Mouse (Mus musculus) granulocyte monocyte progenitor cell, adult 5-6 weeks (primary cell): ENCODE results near the gene Matk. TPM values are rescaled to one million over a fixed set of nuclear protein-coding genes. Genes with fewer than 3 reads are reported as not detected.

Experiments
- ATAC-seq: replicated peaks from 2 replicates; pipeline ENCODE4 v1.8.0; 2016; ENCODE audit warnings: mild to moderate bottlenecking, moderate TSS enrichment, inconsistent platforms; ENCODE audit not compliant: poor library complexity, severe bottlenecking
- total RNA-seq, 2 experiments: library from RNA; stranded (forward) in 1 of 2; stranded (reverse) in 1 of 2; fragments of 200-712, 200-1000 nt in 1 of 2; fragments of >200 nt in 1 of 2; fragmentation: Nextera tagmentation in 1 of 2; gene quantifications; 2 replicates each; pipeline ENCODE4 v1.2.3; 2014 to 2017

Gene Matk
- total RNA-seq, 2 experiments from 2014 or later: 16.8 to 43.9 TPM

DNA sequence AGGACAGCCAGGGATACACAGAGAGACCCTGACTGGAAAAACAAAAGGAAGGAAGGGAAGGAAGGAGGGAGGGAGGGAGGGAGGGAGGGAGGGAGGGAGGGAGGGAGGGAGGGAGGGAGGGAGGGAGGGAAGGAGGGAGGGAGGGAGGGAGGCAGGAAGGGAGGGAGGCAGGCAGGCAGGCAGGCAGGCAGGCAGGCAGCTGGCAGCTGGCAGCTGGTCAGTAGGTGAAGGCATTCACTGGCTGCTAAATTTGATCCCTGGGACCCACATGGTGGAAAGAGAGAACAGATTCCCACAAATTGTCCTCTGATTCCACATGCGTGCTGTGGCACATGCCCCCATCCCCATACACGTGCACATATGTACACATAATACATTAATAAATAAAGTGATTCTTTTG is 14.1 kb upstream of the Matk start:
- ATAC-seq: no peak

DNA sequence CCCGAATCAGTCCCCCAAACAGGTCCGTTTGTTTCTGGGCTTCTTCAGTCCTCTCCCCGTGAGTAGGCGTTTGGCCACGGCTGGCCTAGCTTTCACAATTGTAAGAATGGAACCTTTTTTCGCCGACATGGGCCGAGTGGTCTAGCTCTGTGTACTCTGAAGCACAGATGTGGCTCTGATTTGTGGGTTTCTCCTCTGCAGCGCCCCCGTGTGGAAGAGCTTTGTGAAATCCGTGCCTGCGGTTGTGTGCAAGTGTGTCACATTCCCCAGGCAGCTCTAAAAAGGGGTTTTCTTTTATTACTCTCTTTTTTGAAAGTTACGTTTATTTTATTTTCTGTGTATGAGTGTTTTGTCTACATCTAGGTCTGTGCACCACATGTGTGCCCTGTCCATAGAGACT is 11.9 kb upstream of the Matk start:
- peak; percentile 39; the same call in 1 of the 2 replicates for ATAC-seq

DNA sequence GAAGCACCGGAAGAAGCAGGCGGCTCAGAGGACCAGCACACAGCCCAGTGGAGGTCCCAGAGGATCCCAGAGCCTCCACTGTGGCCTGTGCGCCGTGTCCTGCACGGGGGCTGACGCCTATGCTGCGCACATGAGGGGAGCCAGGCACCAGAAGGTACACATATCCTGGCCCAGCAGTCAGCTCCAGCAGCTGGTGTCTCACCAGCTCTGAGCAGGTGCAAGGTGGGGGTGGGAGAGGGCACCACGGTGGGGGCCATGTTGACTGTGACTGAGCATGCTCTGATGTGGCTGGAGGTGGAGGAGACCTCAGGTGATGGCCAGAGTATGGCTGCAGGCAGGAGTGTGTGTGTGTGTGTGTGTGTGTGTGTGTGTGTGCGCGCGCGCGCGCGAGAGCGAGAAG is 10.7 kb upstream of the Matk start:
- no peak for ATAC-seq

DNA sequence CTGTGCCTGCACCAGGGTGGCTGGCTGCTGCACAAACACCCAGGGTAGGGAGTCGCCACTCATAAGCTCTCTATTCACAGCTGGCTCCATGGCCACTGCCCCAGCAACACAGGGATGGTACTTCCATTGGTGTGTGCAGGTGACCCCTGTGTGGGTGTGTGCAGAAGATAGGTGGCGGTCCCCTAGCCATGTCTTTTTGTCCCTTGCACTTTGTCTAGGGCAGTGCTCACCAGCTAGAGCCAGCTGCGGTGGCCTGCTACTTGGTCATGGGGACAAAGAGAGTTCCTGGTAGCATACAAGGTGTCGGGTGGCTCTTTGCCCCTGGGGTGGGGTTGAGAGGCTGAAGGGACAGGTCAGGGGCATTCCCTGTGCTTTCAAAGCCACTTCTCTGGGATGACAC is 8.6 kb upstream of the Matk start:
- ATAC-seq: no peak; the same call in 1 of the 2 replicates

DNA sequence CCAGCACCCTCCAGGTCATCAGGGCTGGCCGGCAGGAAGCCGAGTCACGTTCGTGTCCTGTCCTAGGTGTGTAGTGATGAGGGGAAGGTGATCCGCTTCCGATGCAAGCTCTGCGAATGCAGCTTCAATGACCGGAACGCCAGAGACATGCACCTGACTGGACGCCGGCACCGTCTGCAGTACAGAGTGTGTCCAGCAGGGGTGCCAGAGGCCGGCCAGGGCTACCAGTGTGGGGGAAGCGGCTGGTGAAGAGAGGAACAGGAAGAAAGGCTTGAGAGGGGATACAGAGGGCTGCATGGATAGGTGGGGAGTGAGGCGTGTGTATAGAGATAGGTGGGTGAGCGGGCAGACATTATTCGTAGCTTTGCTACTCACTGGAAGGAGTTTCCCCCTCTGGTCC is 8.1 kb upstream of the Matk start:
- peak; percentile 97 for ATAC-seq

DNA sequence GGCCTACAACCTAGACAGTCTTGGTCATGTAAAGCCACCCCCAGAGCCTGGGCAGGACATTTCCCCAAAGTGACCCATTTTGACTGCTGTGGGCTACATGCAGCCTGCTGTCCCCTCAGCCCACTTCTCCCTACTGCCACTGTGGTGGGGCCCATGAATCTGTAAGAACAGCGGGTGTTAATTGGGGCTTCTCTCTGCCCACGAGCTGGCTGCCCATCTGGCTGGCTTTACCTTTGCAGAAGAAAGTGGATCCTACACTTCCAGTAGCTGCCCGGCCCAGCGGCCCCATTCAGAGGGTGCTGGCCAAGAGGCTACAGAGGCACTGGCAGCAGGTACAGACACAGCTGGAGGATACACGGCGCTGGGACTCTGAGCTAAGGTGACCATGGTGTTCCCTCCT is 7.6 kb upstream of the Matk start:
- no peak for ATAC-seq

DNA sequence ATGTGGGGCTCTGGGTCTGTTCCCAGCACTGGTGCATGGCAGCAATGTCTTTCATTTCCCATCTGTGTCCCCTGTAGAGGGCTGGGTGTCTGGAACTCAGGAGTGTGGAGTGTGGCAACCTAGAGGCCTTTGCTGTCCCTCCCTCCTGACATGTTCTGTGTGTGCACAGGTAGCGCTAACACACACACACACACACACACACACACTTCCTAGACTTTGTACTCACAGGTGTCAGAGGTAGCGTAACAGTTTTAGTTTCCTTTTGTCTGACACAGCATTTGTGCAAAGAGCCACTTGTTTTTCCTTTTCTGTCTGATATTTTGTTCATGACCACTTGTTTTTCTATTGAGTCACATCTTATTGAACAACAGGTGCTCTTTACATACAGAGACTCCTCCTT is 4.9 kb upstream of the Matk start:
- ATAC-seq: no peak

DNA sequence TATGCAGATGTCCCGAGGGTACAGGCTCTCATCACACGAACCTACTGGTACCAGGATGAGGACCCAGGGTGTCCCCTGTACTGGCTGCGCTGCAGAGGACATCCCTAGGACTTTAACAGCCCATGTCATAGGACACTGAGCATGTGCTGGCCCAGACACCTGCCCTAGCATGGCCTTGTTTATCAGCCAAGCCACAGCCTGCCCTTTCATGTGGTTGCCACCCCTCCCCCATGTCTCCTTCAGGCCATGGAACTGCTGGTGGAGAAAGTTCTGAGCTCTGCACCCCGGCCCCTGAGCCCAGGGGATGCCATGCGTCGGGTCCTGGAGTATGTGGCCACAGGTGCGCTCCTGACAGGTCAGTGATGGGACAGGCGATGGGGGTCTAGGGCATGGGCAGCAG is 3.3 kb upstream of the Matk start:
- ATAC-seq: no peak

DNA sequence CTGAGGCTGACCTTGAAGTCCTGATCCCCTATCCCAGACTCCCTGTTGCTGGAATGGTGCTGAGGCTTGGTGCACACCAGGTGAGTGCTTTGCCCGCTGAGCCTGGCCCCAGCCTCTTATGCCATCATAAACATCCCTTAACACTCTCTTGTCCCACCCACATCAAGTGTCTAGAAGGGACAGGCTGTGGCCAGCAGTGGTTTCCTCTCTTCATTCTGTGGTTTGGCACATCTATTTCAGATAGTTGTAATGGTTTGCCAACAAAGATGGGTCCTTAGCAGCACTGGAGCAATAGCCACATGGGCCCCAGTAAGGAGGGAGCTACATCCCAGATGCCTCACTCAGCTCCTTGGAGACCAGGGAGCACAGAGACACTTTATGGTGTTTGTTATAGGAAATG is 2.2 kb downstream of the Matk start:
- peak; percentile 45 for ATAC-seq

DNA sequence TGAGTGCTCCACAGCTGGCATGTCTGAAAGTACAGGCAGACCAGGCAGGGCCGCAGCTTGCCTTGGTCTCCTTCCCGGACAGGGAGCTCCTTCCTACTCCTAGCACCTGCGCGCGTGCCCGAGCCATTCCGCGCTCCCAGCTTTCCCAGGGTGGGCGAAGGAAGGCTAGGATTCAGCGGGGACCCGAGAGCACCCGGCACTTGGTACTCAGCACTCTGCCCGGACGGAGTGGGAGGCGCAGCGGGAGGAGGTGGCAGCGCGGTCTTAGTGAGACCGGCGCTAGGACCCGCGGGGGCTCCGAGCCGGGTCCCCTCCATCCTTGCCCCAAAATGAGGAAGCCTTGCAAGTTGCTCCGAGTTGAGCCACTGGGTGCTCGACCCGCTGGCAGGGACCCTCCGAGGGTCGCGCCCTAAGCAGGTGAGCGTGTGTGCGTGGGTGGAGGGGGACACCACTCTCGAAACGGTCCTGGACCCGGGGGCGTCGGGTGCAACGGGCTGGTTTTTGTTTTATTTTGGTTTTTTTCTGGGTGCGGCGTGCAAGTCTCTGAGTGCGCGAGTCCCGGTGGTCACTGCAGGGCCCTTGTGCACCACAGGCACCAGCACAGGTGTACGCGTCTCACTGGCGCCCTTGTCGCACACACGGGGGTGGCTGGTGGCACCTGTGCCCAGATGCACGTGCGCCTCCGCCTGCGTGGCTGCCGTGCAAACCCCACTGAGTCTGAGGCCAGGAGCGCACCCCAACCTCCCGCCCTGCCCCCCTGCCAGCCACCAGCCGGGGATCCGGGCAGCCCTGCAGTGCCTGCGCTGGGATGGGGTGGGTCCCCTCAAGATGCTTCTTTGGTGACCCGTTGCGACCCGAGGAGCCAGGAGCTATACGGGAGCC is 4.7 kb downstream of the Matk start:
- peak; percentile 37 for ATAC-seq

DNA sequence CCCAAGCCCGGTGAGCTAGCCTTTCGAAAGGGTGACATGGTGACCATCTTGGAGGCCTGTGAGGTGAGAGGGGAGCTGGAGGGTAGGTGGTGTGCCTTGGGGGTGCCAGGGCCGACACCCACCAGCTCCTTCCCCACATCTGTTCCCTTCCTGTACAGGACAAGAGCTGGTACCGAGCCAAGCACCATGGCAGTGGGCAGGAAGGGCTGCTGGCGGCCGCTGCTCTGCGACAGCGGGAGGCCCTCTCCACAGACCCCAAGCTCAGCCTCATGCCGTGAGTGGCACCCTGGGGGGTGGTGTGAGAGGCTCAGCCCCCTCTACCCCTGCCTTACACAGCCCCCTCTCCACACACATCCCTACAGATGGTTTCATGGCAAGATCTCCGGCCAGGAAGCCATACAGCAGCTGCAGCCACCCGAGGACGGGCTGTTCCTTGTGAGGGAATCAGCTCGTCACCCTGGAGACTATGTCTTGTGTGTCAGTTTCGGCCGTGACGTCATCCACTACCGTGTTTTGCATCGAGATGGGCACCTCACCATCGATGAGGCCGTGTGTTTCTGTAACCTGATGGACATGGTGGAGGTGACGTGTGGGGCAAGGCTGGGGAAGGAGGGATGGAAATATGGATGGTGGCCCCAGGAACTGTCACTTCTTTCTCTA is 6.6 kb downstream of the Matk start:
- no peak for ATAC-seq

DNA sequence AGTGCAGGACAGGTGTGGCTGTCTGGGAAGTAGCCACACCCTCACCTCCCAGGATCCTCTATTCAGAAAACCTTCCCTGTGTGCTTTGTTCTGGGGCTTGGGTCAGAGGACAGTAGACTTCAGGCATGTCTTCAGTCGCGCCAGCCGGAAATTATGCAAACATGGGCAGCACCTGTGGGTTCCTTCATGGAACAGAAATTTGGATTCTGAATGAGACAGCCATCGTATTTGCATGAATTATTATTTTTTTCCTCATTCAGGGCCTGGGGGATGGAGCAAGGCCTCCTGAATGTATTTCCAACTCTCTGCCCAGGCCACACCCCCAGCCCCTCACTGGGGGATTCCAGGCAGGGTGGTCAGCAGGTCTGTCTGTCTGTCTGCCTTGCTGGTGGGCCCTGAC is 8.3 kb downstream of the Matk start:
- ATAC-seq: no peak

DNA sequence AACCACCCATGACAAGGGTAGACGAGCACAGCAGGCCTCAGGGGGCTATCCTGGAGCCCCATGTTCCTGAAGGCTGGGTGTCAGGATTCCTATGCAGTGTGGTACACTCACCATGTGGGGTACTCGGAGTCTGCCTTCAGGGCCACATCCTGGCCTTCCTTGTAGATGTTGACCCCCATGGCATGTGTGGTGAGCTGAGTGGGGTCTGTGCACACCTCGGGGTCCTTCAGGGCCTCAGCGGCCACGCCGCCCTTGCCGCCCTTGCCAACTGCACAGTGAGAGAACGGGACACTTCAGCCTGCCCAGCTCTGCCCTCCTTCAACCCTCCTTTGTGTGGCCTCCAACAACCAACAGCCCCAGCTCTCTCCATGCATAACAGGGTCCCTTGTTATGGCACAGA is 12.8 kb downstream of the Matk start:
- ATAC-seq: no peak

DNA sequence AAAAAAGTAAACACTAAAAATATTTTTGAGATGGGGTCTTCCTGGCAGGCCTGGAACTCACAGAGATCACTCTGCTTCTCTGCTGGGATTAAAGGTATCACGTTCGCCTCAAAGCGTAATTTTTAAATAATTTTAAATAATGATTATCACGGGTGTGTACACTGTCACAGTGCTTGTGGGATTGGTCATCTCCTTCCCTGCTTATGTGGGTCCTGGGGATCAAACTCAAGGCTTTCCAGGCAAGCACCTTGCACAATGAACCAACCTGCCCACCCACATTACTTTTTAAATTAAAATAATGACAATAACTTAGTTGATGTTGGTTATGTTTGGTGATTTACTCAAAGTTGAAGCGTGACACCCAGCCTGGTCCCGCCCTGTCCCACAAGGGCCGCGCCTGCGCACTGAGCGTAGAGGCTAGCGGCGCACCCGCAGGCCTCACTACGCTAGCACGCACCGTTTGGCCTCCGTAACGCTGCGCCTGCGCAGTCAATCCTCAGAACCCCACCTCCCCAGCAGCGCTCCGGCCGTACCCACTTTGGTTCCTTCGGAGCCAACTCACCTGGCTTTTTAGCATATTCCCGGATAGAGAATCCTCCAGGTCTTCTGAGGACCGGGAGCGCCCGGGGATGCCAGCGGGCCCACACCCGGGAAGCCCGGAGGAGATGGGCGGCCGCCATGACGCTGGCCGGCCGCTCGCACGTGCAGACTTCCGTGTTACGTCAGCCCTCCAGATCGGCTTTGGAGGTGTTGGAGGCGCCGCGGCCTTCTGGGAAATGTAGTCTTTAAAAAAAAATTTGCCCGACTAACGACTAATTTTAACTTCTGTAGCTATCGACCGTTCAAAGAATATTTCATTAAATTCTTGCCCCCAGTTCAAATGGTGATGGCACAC is 13.7 kb downstream of the Matk start, which contains the start of the genes Mrpl54 and Apba3:
TSS of gene Mrpl54 (minus strand) at position 724 of the 895 bp plus-strand sequence.
TSS of gene Apba3 (plus strand) at position 750 of the 895 bp plus-strand sequence.
- ATAC-seq: peak; percentile 77

DNA sequence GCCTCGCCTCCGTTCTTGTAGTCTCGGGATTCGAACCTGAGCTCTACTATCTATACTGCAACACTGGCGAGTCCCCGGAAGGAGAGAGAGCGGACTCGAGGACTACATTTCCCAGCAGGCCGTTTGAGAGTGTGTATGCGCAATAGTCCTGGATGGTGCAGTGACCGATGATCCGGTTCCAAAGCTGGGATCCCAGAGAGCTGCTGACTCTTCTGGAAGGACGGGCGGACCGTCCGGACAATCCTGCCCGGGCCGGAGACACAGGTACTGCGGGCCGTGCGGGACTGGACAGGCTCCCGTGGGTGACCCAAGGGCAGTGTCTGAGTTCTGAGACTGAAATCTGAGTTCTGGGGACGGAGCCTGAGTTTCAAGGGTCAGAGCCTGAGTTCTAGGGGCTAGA is 15.3 kb downstream of the Matk start:
- peak; percentile 76 for ATAC-seq

DNA sequence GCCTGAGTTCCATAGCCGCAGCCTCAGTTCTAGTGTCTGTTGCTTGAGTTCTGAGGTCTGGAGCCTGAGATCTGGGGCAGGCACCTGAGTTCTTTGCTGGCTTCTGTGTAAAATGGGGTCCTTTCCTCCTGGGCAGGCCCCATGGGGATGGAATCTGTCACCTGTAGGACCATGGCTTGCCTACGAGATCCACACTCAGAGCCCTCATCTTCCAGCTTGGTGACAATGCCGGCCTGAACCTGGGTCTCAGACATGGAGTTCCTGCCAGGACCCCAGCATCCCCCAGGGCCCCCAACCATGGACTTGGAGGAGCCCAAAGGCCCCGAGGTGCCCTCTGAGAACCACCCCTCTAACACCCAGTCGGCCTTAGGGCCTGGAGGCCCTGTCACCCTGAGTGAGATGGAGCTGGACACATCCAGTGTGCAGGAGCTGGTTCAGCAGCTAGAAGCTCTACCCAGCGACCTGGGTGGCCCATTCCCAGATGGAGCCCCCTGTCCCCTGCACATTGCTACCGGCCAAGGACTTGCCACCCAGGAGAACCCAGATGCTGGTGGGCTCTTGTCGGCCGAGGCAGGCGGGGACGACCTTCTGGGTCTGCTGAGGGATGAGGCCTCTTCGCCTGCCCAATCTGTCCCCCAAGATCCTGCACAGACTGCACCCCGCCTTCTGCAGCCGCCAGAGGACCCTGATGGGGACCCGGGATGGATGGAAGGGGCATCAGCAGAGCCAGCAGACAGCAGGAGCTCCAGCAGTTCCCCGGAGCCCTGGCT is 16.1 kb downstream of the Matk start:
- no peak for ATAC-seq

DNA sequence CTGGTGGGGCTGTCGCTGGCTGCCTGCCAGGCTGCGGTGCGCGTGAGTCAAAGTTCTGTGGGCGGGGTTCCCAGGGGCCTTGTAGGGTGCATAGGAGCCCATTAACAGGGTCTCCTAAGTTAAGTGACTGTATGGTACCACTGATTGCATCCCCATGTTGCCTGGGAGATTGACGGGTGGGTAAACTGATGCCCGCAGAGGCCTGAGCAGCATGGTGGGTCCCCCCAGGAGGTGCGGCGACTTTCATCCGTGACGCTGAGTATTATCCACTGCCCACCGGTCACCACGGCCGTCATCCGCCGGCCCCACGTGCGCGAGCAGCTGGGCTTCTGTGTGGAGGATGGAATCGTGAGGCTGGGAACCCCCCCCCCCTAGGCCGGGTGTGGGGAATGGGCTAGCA is 19.6 kb downstream of the Matk start:
- ATAC-seq: no peak

DNA sequence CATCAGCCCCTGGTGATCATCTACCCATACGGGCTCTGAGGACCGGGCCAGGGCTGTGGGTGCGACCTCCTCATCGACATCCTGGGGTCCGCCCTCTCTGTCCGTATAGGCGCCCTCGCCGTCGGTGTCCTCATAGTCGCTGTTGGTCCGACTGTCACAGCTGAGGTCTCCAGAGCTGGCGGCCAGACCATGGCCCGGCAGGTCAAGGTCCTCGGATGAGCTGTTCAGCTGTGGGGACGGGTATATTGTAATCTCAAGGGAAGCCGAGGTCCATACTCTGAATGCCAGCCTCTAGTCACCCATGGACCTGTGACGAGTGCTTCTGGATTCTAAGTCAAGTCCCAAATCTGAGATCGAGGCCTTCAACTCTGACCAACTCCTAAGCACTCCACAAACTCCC is 21.1 kb downstream of the Matk start:
- ATAC-seq: no peak

DNA sequence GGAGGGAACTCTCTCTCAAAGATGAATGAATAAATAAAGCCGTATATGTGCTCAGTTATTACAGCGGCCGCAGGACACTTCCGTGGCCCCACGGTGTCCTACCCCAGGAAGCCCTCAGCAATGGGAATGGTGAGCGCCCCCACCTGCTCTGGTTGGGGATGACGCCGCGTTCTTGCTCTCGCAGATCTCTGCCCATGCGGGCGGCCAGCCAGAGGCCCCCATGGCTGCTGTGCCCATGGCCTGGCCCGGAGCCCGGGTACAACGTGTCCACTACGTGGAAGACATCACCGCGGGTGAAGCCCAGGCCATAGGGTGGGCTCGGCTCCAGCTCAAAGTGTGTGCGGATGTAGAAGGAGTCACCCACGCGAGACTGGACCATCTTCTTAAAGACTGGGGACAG is 24.9 kb downstream of the Matk start:
- no peak for ATAC-seq

DNA sequence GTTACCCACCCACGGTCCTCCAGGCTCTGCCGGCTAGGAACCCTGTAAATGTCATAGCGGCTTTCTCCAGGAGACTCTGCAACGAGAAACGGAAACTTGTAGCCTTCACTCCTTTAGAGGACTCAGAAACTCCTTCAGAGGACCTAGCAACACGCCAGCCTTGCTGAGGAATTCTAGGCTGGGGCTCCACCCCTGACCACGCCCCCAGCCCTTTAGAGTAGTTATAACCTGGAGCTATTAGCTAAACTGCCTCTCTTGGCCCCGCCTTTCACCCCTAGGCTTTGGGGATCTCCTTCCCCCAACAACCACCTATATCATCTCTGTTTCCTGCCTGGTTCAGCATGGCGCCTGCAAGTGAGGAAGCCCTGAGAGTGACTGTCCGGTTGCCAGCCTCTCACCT is 26.8 kb downstream of the Matk start:
- ATAC-seq: no peak
